Mouse (Mus musculus) lung, postnatal 0 days (tissue): Measurements from ENCODE around the gene Grasp.

ENCODE experiments used
- CTCF ChIP-seq: IDR thresholded peaks from 2 replicates; pipeline ENCODE4 v1.5.1; 2016; ENCODE audit warnings: antibody characterized with exemption, mild to moderate bottlenecking
- EP300 ChIP-seq: IDR thresholded peaks from 2 replicates; pipeline ENCODE4 v1.6.1; 2016; ENCODE audit warnings: antibody characterized with exemption, mild to moderate bottlenecking, control low read depth

DNA sequence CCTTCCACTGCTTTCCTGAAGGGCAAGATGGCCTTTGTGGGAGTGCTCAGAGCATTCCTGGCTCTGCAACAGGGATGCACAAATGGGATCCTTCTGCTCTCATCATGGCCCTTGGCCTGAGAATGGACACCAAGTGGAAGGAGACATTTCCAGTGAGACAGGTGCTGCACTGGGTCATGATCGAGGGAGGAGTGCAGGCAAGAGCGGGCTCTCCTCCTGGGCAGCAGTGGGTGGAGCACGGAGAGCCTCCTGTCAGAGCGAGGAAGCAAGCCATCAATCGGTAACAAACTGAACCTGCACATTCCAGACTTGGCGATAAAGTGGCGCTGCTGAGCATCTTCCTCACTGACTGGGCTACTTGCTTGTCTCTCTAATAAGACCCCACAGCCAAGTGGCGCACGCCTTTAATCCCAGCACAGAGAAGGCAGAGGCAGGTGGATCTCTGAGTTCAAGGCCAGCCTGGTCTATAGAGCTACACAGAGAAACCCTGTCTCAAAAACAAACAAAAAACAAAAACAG is 23.2 kb upstream of the Grasp start:
- TF ChIP-seq CTCF = no peak
- TF ChIP-seq EP300 = no peak
